Mouse (Mus musculus): ENCODE data around the gene Rrm2. TPM values are rescaled to one million over a fixed set of nuclear protein-coding genes. Genes with fewer than 3 reads are reported as not detected.

Rrm2 gene
- total and polyA plus RNA-seq, 3 experiments: 0.82 to 2.1 (median 1.8) TPM

DNA sequence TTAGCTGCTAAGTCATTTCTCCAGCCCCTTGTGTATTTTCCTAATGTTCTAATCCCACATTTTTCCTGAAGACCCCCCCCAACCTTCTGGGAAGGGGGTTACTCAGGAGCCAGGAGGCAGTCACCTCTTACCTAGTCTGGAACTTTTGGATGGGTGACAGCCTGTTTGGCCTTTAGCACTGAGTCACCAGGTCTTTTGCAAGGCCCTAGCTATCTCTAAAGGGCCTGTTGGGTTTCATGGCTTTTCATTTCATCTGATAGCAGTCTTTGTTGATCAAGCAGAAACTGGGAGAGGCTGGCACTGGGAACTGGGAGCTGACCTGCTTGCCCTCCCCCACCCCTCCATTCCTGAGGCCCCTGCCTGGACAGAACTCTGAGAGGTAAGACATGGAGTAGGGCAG is 49.3 kb downstream of the Rrm2 start:
- TF ChIP-seq CTCF (IDR thresholded peaks at IDR 0.05): no peak
- TF ChIP-seq POLR2A (IDR thresholded peaks at IDR 0.05; ENCODE audit: insufficient read depth, low read depth, low read length): no peak
- no peak for TF ChIP-seq EP300 (IDR thresholded peaks at IDR 0.05; ENCODE audit: insufficient read depth, low read depth, low read length)
- no peak overlapping the region for H3K4me3 ChIP-seq
- intact Hi-C loops (cut with DNase I): no loop called here

DNA sequence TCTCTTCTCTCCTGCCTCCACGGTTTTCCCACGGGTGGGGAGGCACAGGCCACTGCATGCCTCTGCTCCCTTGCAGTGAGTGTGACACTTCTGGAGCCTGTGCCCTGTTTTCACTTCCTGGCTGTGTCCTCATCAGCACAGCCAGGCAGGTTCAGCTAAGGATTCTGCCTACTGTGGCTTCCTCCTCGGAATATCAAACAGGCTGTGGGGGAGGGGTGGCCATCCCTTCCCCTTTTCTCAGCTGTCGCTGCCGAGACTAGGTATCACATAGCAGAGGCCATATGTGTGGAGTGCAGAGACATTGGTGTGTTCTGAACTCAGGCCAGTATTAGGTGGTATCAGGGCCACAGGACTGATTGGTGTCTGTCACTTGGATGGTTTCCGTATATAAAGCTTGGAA is 50.3 kb downstream of the Rrm2 start:
- Histone ChIP-seq H3K79me2 (replicated peaks; ENCODE audit: control insufficient read depth, insufficient read depth, low read length) (no peaks in the 10 kb centered on the region), H3K27ac (no peak overlapping the region), H3K27me3 (ENCODE audit: control insufficient read depth, insufficient read depth, low read length) (no peaks in the 10 kb centered on the region), H3K4me3 (no peak overlapping the region), H3K4me1 (ENCODE audit: control insufficient read depth, insufficient read depth, low read length) (peaks cover 4% of the 10 kb centered on the region; the same call in 1 of the 2 replicates), H3K36me3 (ENCODE audit: control insufficient read depth, insufficient read depth, low read length) (no peaks in the 10 kb centered on the region), H3K9ac (ENCODE audit: low read depth, low read length) (no peak overlapping the region)
- intact Hi-C loops (cut with DNase I): no loop called here
- 20% methylated on average over 6 of the region's 6 CpGs for WGBS
- no peak for TF ChIP-seq CTCF (IDR thresholded peaks at IDR 0.05)
- no peak for TF ChIP-seq EP300 (IDR thresholded peaks at IDR 0.05; ENCODE audit: insufficient read depth, low read depth, low read length)
- no peak for TF ChIP-seq POLR2A (IDR thresholded peaks at IDR 0.05; ENCODE audit: insufficient read depth, low read depth, low read length)
- DNase-seq: peak in 1 of 2 experiments; percentile 18

More for the DNA sequence above, 49.3 kb downstream of the Rrm2 start:
- H3K36me3 ChIP-seq (ENCODE audit: control insufficient read depth, insufficient read depth, low read length): no peaks in the 10 kb centered on the region
- H3K27me3 ChIP-seq (ENCODE audit: control insufficient read depth, insufficient read depth, low read length): no peaks in the 10 kb centered on the region
- H3K4me1 ChIP-seq (ENCODE audit: control insufficient read depth, insufficient read depth, low read length): peaks cover 4% of the 10 kb centered on the region; the same call in 1 of the 2 replicates
- no peak overlapping the region for H3K9ac ChIP-seq (ENCODE audit: low read depth, low read length)
- H3K27ac ChIP-seq: no peak overlapping the region
- no peak for DNase-seq
- H3K79me2 ChIP-seq (replicated peaks; ENCODE audit: control insufficient read depth, insufficient read depth, low read length): no peaks in the 10 kb centered on the region

DNA sequence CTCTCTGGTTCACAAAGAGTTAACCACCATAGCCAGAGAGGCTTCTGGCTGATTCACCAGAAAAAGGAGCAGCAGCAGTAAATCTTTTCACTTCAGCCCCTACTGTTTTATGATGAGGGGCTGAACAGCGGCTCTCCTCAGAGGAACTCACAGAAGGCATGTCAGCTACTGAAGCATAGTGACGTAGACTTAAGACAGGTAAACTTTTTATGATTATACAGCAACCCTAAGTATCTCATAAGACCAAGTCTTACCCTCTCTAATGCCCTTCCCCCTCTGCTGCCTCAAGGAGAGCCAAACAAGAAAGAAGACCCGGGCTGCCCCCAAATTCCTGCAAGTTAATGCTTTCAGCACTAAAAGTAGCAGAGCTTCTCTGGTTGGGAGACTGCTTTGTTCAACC is 54.2 kb downstream of the Rrm2 start:
- 35% methylated on average over 3 of the region's 3 CpGs for WGBS
- no peak for TF ChIP-seq POLR2A (IDR thresholded peaks at IDR 0.05; ENCODE audit: insufficient read depth, low read depth, low read length)
- Histone ChIP-seq H3K36me3 (ENCODE audit: control insufficient read depth, insufficient read depth, low read length) (no peaks in the 10 kb centered on the region), H3K27ac (no peak overlapping the region), H3K9ac (ENCODE audit: low read depth, low read length) (no peak overlapping the region), H3K4me1 (ENCODE audit: control insufficient read depth, insufficient read depth, low read length) (peaks cover 4% of the 10 kb centered on the region; the same call in 1 of the 2 replicates), H3K79me2 (replicated peaks; ENCODE audit: control insufficient read depth, insufficient read depth, low read length) (no peaks in the 10 kb centered on the region), H3K27me3 (ENCODE audit: control insufficient read depth, insufficient read depth, low read length) (no peaks in the 10 kb centered on the region), H3K4me3 (no peak overlapping the region)
- intact Hi-C loops (cut with DNase I): no loop called here
- no peak for DNase-seq

Other genes starting within 250 kb of the Rrm2 start
- 10 to 100 TPM in 1 of 2 experiments, 1 to 10 TPM in 1; 9.8 to 10.8 TPM for gene Taf1b, start 209.9 kb upstream of the Rrm2 start, total RNA-seq (2021)
- gene Taf1b, start 209.9 kb upstream of the Rrm2 start, polyA plus RNA-seq (2012; rRNA removed): 6.4 and 9.8 TPM in 2 replicates
- gene Grhl1, start 136.0 kb upstream of the Rrm2 start, total RNA-seq (2021): under 1 TPM; 0.43 to 0.73 TPM
- 0.39 and 0.47 TPM in 2 replicates for gene Grhl1, start 136.0 kb upstream of the Rrm2 start, polyA plus RNA-seq (2012; rRNA removed)
- gene Klf11, start 57.0 kb upstream of the Rrm2 start, total RNA-seq (2021): 10 to 100 TPM in 1 of 2 experiments, 1 to 10 TPM in 1; 7.8 to 13.5 TPM
- 8.8 and 15.1 TPM in 2 replicates for gene Klf11, start 57.0 kb upstream of the Rrm2 start, polyA plus RNA-seq (2012; rRNA removed)
- gene Cys1, start 26.4 kb upstream of the Rrm2 start, total RNA-seq (2021): 1 to 10 TPM; 3.3 to 4.0 TPM
- gene Cys1, start 26.4 kb upstream of the Rrm2 start, polyA plus RNA-seq (2012; rRNA removed): 5.6 and 7.4 TPM in 2 replicates
- gene Mboat2, start 122.6 kb downstream of the Rrm2 start, total RNA-seq (2021): 10 to 100 TPM in 1 of 2 experiments, 1 to 10 TPM in 1; 8.4 to 12.3 TPM
- gene Mboat2, start 122.6 kb downstream of the Rrm2 start, polyA plus RNA-seq (2012; rRNA removed): 3.8 and 16.8 TPM in 2 replicates